Mouse (Mus musculus) spleen, adult 2 months (tissue): ENCODE results near the gene Fsd2. TPM values are rescaled to one million over a fixed set of nuclear protein-coding genes. Genes with fewer than 3 reads are reported as not detected.

ENCODE experiments used
- DNase-seq, 2 experiments: peaks; one replicate each; pipeline versions ENCODE4 v3.0.0 to v3.0.0-alpha.2; 2012 to 2021; ENCODE audit warnings: low spot score in 2 of 2, low read depth in 1 of 2
- H3K27ac ChIP-seq: fragments of 200-500 bp; 2 replicates; pipeline ENCODE4 v1.5.1; 2012; ENCODE audit warnings: low read length, inconsistent platforms; ENCODE audit not compliant: insufficient read depth
- H3K27me3 ChIP-seq: fragments of 200-500 bp; 2 replicates; pipeline ENCODE4 v1.6.1; 2012; ENCODE audit warnings: mild to moderate bottlenecking, moderate library complexity, low read length, inconsistent platforms; ENCODE audit not compliant: control insufficient read depth, insufficient read depth
- H3K36me3 ChIP-seq: fragments of 200-500 bp; 2 replicates; pipeline ENCODE4 v1.6.1; 2012; ENCODE audit warnings: mild to moderate bottlenecking, low read length, inconsistent platforms; ENCODE audit not compliant: control insufficient read depth, insufficient read depth
- H3K4me1 ChIP-seq: fragments of 200-500 bp; 2 replicates; pipeline ENCODE4 v1.6.1; 2011; ENCODE audit warnings: inconsistent platforms; ENCODE audit not compliant: control insufficient read depth, insufficient read depth, insufficient read length
- H3K4me3 ChIP-seq: fragments of 200-500 bp; 2 replicates; pipeline ENCODE4 v1.5.1; 2011; ENCODE audit warnings: mild to moderate bottlenecking, inconsistent platforms; ENCODE audit not compliant: insufficient read depth, insufficient read length; ENCODE audit errors: extremely low read depth
- CTCF ChIP-seq: fragments of 200-500 bp; IDR thresholded peaks from 2 replicates; pipeline ENCODE4 v1.5.1; 2011; ENCODE audit warnings: mild to moderate bottlenecking, inconsistent platforms; ENCODE audit not compliant: insufficient read depth, insufficient read length, insufficient replicate concordance; ENCODE audit errors: extremely low read depth
- POLR2A ChIP-seq: fragments of 200-500 bp; IDR thresholded peaks from 2 replicates; pipeline ENCODE4 v1.6.1; 2011; ENCODE audit warnings: low read depth, low read length, inconsistent platforms
- WGBS: fragments of 180-500 bp; shearing (Covaris S2); methylation state at CpG from one replicate; pipeline ENCODE4 v1.1.7; 2018; 5-methylcytosine and 5-hydroxymethylcytosine counted together
- polyA plus RNA-seq: library from polyadenylated mRNA; depleted of rRNA; stranded (reverse); fragments of >200 nt; gene quantifications from 2 replicates; pipeline ENCODE4 v1.2.3, GENCODE M21; 2012

Gene Fsd2
- polyA plus RNA-seq, 1 experiment = 0.72 TPM

- no peaks in the 10 kb centered on the region for H3K4me1 ChIP-seq
- H3K36me3 ChIP-seq = peaks cover 31% of the 10 kb centered on the region
- no peak for DNase-seq
- no peaks in the 10 kb centered on the region for H3K27me3 ChIP-seq
- WGBS = 85% methylated on average over 8 of the region's 8 CpGs
- H3K27ac ChIP-seq = no peak overlapping the region
- H3K4me3 ChIP-seq = no peak overlapping the region
- TF ChIP-seq POLR2A (no peak), CTCF (no peak)
Observed at GRCm38 (mm10) chr7:81599379-81600280, 32.9 kb upstream of the Fsd2 start.

- no peaks in the 10 kb centered on the region for H3K27me3 ChIP-seq
- H3K4me1 ChIP-seq = no peaks in the 10 kb centered on the region
- no peak for DNase-seq
- peaks cover 44% of the 10 kb centered on the region for H3K36me3 ChIP-seq
- WGBS = 97% methylated on average over 1 of the region's 1 CpGs
- no peak overlapping the region for H3K4me3 ChIP-seq
- no peak overlapping the region for H3K27ac ChIP-seq
- TF ChIP-seq CTCF (no peak), POLR2A (no peak)
Observed at GRCm38 (mm10) chr7:81597660-81598059, 30.9 kb upstream of the Fsd2 start.

- WGBS = 93% methylated on average over 6 of the region's 6 CpGs
- Histone ChIP-seq H3K27ac (no peak overlapping the region), H3K4me1 (no peaks in the 10 kb centered on the region), H3K36me3 (peaks cover 52% of the 10 kb centered on the region), H3K27me3 (no peaks in the 10 kb centered on the region), H3K4me3 (no peak overlapping the region)
- DNase-seq = no peak
- TF ChIP-seq POLR2A = no peak
Observed at GRCm38 (mm10) chr7:81596086-81596485, 29.3 kb upstream of the Fsd2 start.

- WGBS = 97% methylated on average over 5 of the region's 5 CpGs
Observed at GRCm38 (mm10) chr7:81595056-81595455, 28.3 kb upstream of the Fsd2 start.

GRCm38 (mm10) chr7:81593387-81593786 is 26.6 kb upstream of the Fsd2 start:
- 93% methylated on average over 8 of the region's 8 CpGs for WGBS
- Histone ChIP-seq H3K27ac (no peak overlapping the region), H3K4me3 (no peak overlapping the region), H3K36me3 (peaks cover 56% of the 10 kb centered on the region), H3K27me3 (no peaks in the 10 kb centered on the region), H3K4me1 (no peaks in the 10 kb centered on the region)
- TF ChIP-seq POLR2A = no peak
- no peak for TF ChIP-seq CTCF
- no peak for DNase-seq

More at GRCm38 (mm10) chr7:81595056-81595455, 28.3 kb upstream of the Fsd2 start:
- H3K36me3 ChIP-seq = peaks cover 53% of the 10 kb centered on the region
- no peaks in the 10 kb centered on the region for H3K27me3 ChIP-seq
- H3K4me1 ChIP-seq = no peaks in the 10 kb centered on the region
- TF ChIP-seq CTCF (no peak), POLR2A (no peak)
- H3K4me3 ChIP-seq = no peak overlapping the region
- DNase-seq = no peak
- H3K27ac ChIP-seq = no peak overlapping the region

- H3K36me3 ChIP-seq = peaks cover 55% of the 10 kb centered on the region
- H3K27me3 ChIP-seq = no peaks in the 10 kb centered on the region
- no peak overlapping the region for H3K4me3 ChIP-seq
- WGBS = 88% methylated on average over 9 of the region's 9 CpGs
- no peak for TF ChIP-seq CTCF
- TF ChIP-seq POLR2A = no peak
- no peak overlapping the region for H3K27ac ChIP-seq
- H3K4me1 ChIP-seq = no peaks in the 10 kb centered on the region
- DNase-seq = no peak
Observed at GRCm38 (mm10) chr7:81592686-81593085, 25.9 kb upstream of the Fsd2 start.

GRCm38 (mm10) chr7:81587238-81587637 is 20.5 kb upstream of the Fsd2 start:
- DNase-seq = no peak
- WGBS = 96% methylated on average over 4 of the region's 4 CpGs
- Histone ChIP-seq H3K36me3 (peaks cover 45% of the 10 kb centered on the region), H3K27ac (no peak overlapping the region), H3K4me3 (no peak overlapping the region), H3K27me3 (no peaks in the 10 kb centered on the region), H3K4me1 (no peaks in the 10 kb centered on the region)
- TF ChIP-seq CTCF = no peak
- no peak for TF ChIP-seq POLR2A
